Mouse (Mus musculus) G1E (cell line): ENCODE results near the gene Timd4.

Experiments used
- CTCF ChIP-seq: IDR thresholded peaks from 2 replicates; pipeline ENCODE4 v1.5.1; 2012; ENCODE audit warnings: low read depth, low read length, inconsistent platforms, mixed read lengths
- POLR2AphosphoS5 ChIP-seq: IDR thresholded peaks from 2 replicates; pipeline ENCODE4 v1.6.1; 2012; ENCODE audit warnings: low read depth, low read length, inconsistent platforms; ENCODE audit not compliant: insufficient replicate concordance

- TF ChIP-seq POLR2AphosphoS5 (no peak), CTCF (no peak)
Observed at GRCm38 (mm10) chr11:46817692-46818091, 7.1 kb downstream of the Timd4 start.
